Mouse (Mus musculus): ENCODE measurements around the gene Hcrtr2. TPM values are rescaled to one million over a fixed set of nuclear protein-coding genes. Genes with fewer than 3 reads are reported as not detected.

The Hcrtr2 gene
- 0.55 TPM for total RNA-seq (2023)

GRCm38 (mm10) chr9:76323756-76324155, at the start of gene Hcrtr2:
TSS of gene Hcrtr2 (minus strand) at chr9:76323856.

GRCm38 (mm10) chr9:76213557-76213956, 110.1 kb downstream of the Hcrtr2 start, which contains the start of gene Gfral:
TSS of gene Gfral (minus strand) at chr9:76213657.

Other genes with a start within 250 kb of the Hcrtr2 start
- not detected for gene Gfral, start 110.2 kb downstream of the Hcrtr2 start, total RNA-seq (2023)
- not detected for gene Fam83b, start 243.3 kb upstream of the Hcrtr2 start, total RNA-seq (2023)